Mouse (Mus musculus) frontal cortex, postnatal 10 days (tissue): ENCODE results near the gene Lemd2.

Source experiments
- DNase-seq, 2 experiments: peaks; one replicate each; pipeline ENCODE4 v3.0.0; 2022; ENCODE audit warnings: low spot score in 2 of 2, mixed read lengths in 1 of 2

The Lemd2 gene

DNA sequence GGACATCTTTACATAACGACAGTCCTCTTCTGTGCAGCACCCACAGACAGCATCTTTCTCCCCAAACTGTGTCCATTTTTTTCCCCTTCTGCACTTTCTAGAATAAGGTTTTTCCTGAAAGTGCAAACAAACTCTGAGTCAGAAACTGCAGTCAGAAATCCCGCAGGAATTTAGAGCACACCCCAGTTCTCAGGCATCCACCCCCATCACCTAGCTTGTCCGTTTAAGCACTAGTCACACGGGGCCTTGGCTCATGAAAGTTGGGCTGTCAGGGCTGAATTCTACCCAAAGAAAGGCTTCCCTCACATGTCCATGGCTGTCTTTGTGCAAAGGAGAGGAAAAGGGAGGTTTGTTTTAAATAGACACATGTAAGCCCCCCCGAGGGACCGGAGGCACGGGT, 23.0 kb upstream of the Lemd2 start:
- no peak for DNase-seq

DNA sequence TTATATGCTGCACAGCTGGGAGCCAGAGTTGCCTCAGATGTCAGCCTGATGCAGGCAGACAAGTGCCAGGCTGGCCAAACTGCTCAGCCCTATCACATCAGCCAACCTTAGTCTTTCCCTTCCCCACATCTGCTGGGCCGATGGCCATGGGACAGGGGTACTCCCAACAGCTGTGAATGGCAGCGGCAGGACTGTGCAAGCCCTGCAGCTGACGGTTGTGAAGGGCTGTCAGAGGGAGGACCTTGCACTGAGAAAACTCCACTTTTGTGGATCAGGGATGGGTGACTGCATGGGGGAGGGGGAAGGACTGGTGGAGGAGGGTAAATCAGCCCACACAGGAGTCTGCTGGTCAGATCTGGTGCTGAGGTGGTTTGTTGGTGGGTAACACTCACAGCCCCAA, 22.4 kb upstream of the Lemd2 start:
- no peak for DNase-seq

GRCm38 (mm10) chr17:27225801-27226200, 21.5 kb upstream of the Lemd2 start:
- no peak for DNase-seq

DNA sequence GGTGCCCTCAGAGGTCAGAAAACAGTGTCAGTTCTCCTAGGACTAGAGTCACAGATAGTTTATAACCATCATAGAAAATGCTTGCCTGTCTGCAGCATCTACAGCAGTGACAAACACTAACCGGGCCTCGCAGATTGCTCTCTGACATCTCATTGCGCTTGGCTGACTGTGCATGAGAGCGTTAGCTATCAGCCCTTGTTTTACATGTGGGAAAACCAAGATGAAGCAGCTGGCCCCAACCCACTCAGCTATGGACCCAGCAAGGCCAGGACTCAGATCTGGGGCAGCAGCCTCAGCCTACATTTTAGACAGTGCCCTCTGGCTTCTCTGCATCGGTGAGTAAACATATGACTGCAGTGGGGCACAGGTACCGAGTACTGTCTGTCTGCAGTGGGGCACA, 19.6 kb upstream of the Lemd2 start:
- DNase-seq: no peak

GRCm38 (mm10) chr17:27221562-27221961, 17.3 kb upstream of the Lemd2 start:
- no peak for DNase-seq

- no peak for DNase-seq
Measured at GRCm38 (mm10) chr17:27218916-27219315, 14.6 kb upstream of the Lemd2 start.

DNA sequence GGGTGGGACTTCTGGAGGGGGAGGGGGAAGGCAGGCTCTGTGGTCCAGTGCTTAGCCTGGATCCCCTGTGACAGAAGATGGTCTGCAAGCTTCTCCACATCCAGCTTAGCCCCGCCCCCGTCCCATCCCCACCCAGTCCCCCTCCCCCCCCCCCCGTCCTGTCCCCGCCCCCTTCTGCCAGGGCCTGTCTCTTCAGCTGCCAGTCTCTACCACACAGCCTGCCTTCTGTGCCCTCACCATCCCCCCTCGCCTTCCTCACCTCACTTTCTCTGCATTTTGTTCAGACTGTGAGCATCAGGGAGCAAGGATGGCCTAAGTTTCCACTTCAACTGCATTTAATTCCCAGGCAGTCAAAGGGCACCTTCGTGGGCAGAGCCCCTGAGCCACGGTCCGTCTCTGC, 14.1 kb upstream of the Lemd2 start:
- DNase-seq: no peak

DNA sequence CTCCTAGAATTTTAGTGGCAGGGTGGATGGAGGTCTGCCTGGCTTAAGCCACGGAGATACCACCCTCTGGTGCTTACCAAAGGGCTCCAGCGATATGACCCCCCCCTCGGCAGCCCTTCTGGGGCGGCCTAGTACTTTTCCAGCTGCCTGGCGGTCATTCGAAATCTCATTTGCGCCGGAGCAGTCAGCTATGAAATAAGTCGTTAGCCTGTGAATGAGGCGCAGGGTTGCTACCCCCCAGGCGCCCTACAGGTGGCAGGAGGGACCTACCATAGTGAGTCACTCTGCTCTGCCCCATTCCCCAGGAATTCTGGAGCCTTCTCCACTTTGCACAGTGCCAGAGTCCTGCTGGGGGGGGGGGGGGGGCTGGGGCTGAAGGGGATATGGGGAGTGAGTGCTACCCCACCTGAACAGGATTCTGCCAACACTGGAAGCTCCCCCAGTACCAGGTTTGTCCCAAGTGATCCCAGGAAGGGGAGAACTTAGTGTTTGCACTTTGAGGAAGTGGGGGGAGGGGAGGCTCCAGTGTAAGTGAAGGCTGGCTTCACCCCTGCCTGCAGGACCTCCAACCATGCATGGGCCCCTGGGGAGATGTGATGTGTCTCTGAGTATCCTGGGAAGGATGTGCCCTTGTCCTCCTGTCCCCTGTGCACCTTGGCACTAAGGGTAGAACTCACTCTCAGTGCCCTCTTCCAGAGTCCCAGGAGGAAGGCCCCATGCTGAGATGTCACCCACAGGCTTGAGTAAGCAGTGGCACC, 8.7 kb upstream of the Lemd2 start:
- DNase-seq: peak; percentile 63 to 74

DNA sequence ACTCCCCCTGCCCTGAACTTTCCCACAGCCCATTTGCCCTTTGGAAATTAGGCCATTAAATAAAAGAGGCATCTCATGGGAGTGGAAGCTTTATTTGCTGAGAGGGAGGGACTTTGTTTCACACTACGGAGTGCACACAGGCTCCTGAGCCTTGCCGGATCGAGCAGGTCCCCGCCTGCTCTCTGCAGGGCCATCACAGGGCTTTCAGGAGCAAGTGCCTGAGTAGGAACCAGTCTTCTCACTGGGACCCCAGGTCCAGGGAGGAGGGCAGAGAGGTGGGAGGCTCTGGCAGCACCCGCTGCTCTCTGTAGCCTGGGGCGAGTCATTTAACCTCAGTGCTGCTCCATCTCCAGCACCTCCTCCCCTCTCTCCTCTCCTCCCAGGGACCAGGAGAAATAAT, 7.7 kb upstream of the Lemd2 start:
- DNase-seq: no peak

- DNase-seq: no peak
Measured at GRCm38 (mm10) chr17:27207113-27207707, 2.9 kb upstream of the Lemd2 start.

DNA sequence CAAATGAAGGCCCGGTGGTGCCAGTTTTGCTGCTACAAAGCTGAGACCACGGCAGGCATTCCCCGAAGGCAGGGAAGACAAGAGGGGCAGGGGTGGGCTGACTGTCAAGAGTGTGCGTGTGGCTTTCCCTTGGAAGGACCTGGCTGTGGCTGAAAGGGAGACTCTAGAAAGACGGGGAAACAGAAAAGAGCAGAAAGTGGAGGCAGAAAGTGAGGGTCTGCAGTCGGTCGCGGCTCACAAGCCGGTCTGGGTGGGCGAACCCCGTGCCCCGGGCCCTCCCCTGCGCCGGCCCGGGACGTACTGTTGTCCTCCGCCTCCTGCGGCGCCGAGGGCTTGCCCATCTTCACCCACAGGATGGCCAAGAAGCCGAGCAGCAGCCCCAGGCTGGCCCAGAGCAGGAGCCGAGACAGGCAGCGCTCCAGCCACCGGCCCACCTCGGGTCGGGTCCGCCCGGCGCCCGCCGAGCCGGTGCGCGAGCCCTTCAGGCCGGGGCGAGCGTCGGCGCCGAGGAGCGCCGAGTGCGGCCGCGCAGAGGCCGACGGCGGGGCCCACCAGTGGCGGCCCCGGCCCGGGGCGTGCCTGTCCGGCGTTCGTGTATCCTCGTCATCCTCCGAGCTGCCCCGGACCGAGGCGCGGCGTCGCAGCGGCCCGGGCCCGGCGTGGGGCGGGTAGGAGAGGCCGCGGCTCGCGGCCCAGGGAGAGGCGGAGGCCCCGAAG, 753 bp downstream of the Lemd2 start:
- DNase-seq: no peak

DNA sequence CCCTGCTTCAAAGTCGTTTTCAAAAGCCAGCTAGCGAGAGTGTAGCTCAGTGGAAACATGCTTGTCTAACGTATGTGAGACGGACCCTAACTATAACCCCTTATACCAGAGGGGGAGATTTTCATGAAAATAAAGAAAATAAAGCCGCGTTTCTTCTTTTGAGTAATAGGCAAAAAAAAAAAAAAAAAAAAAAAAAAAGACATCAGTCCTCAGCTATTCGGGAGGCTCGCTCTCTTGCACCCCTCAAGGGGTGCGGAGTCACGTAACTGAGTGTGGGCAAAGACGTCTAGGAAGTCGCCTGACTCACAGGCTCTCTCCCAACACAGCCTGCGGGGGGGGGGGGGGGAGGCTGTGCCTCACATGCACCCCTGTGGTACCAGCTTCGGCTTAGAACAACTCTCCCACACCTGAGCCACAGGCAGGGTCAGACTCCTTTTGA, 1.3 kb downstream of the Lemd2 start:
- DNase-seq: no peak

GRCm38 (mm10) chr17:27201981-27202380, 2.3 kb downstream of the Lemd2 start:
- no peak for DNase-seq

GRCm38 (mm10) chr17:27200801-27201200, 3.5 kb downstream of the Lemd2 start:
- no peak for DNase-seq

DNA sequence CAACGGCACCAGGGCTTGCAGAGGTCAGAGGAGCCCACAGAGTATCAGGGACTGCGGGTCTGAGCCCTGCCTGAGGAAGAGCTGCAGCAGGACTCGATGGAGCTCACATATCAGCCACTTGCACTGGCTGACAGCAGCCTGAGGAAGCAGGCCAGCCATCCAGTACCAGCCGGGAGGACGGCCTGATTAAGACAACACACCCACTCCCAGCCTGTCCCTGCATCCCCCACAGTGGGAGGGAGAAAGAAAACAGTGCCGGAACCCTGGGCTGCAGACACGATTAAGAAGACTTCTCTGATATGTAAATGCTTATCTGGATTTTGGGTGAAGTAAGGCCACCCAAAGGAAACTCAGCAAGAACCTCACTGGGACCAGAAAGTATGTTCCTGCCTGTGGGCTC, 4.4 kb downstream of the Lemd2 start:
- no peak for DNase-seq

DNA sequence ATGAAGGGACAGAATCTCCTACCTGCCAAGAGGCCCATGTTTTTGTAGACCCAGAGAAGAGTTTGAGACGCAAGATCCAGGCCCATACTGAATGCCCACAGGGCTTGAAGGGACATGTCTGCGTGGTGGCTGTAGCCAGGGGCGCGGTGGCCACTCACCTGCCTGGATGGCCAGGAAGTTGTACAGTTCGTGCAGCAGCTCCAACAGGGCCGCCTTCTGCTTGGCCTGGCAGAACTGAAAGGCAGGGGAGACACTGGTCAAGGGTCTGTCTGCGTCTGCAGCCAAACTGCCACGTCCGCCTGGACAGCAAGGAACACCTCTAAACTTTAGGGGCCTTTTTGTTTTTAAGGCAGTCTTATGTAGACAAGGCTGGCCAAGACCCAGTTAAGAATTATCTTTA, 5.1 kb downstream of the Lemd2 start:
- no peak for DNase-seq

GRCm38 (mm10) chr17:27196206-27196605, 8.1 kb downstream of the Lemd2 start:
- DNase-seq: no peak

DNA sequence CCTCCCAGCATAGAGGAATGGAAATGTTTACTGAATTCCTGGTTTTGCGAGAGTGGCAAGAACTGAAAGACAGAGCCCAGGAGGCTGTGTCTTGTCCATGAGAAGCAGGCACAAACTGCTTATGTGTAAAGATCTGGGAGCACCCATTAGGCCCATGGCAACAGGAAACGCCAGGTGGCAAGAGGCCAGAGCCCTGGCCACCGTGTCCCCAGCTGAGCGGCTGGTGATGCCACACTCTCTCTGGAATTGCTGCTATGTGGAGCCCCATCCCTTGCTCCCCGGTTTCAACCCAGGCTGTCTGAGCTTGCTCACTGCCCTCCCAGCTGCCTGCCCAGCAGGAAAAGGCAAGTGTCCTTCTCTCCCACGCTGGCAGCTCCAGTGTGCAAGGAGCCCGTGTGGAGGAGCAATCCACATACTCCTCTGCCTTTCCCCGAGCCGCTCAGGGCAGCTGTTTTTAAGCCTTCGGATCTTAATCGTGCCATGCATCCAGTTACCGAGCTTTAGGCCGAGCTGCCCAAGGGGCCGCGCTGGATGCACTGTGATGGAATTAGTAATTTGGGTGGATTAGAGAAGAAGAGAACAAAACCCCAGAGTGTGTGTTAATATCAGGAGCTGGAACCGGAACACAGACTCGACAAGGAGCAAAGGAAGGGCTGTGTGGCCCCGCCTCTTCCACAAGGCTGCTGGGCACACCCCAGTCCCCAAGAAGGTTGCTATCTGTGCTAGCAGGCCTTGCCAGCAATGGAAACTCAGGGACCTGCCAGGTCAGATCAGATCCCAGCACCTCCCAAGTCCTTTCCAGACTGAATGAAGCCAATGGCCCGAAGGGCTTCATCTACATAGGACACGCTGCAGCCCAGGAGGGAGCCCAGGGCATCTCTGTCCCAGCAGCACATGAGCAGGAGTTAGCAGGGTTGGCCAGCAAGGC, 9.7 kb downstream of the Lemd2 start:
- DNase-seq: no peak

GRCm38 (mm10) chr17:27191804-27192203, 12.5 kb downstream of the Lemd2 start:
- DNase-seq: no peak

DNA sequence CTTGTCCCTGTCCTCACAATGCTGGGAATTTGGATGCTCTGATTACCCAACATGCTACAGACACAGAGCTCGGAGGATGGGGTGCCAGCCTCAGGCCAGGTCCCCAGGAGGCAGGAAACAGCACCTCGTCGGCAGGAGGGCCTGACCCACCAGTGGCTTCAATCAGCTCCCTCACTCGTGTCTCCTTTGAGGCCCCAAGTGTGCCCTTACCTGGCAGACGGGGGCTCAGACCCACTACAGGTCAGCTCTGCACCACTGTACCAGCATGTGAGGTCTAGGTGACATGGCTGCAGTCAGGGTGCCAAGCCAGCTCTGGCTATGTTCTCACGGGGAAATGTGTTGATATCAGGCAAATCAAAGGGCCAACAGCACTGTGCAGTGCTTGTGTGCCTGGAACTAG, 13.1 kb downstream of the Lemd2 start:
- no peak for DNase-seq

- DNase-seq: peak in 1 of 2 experiments; percentile 61
Measured at GRCm38 (mm10) chr17:27189640-27190216, 14.5 kb downstream of the Lemd2 start.
